Mouse (Mus musculus): Measurements from ENCODE around the gene Leng9. TPM values are rescaled to one million over a fixed set of nuclear protein-coding genes. Genes with fewer than 3 reads are reported as not detected.
A peak's percentile ranks its signal among the peaks of the same experiment; 100 is the strongest.

The Leng9 gene
- polyA plus RNA-seq, 1 experiment: 5.3 TPM

- WGBS: 22% methylated on average over 18 of the region's 18 CpGs
- TF ChIP-seq POLR2A (IDR thresholded peaks at IDR 0.05; ENCODE audit: low read depth, low read length) (peak; percentile 16), CTCF (conservative IDR thresholded peaks at IDR 0.05; ENCODE audit: insufficient read depth, insufficient read length, low read depth, low read length) (no peak)
These were observed 1.6 kb downstream of the Leng9 start for GRCm38 (mm10) chr7:4148341-4149208.

GRCm38 (mm10) chr7:4147836-4148235 is 2.3 kb downstream of the Leng9 start:
- peaks cover 9% of the 10 kb centered on the region; the same call in 1 of the 2 replicates for H3K4me1 ChIP-seq (ENCODE audit: control insufficient read depth, insufficient read depth, low read length)
- no peaks in the 10 kb centered on the region for H3K36me3 ChIP-seq (ENCODE audit: control insufficient read depth, insufficient read depth, low read length)
- no peak for DNase-seq
- TF ChIP-seq CTCF (conservative IDR thresholded peaks at IDR 0.05; ENCODE audit: insufficient read depth, insufficient read length, low read depth, low read length): no peak
- no peak for TF ChIP-seq POLR2A (IDR thresholded peaks at IDR 0.05; ENCODE audit: low read depth, low read length)
- no peak overlapping the region for H3K4me3 ChIP-seq (ENCODE audit: insufficient read depth, low read depth, low read length)
- H3K27me3 ChIP-seq (replicated peaks; ENCODE audit: control insufficient read depth, insufficient read depth, low read length): no peaks in the 10 kb centered on the region
- 60% methylated on average over 4 of the region's 4 CpGs for WGBS
- no peak overlapping the region for H3K27ac ChIP-seq (ENCODE audit: insufficient read depth, low read depth, low read length)

More at GRCm38 (mm10) chr7:4148341-4149208, 1.6 kb downstream of the Leng9 start:
- no peak for DNase-seq
- Histone ChIP-seq H3K4me1 (ENCODE audit: control insufficient read depth, insufficient read depth, low read length) (peaks cover 9% of the 10 kb centered on the region; the same call in 1 of the 2 replicates), H3K4me3 (ENCODE audit: insufficient read depth, low read depth, low read length) (peak overlapping the region; percentile 64), H3K36me3 (ENCODE audit: control insufficient read depth, insufficient read depth, low read length) (no peaks in the 10 kb centered on the region), H3K27ac (ENCODE audit: insufficient read depth, low read depth, low read length) (peak overlapping the region; percentile 98), H3K27me3 (replicated peaks; ENCODE audit: control insufficient read depth, insufficient read depth, low read length) (no peaks in the 10 kb centered on the region)

GRCm38 (mm10) chr7:4147371-4147770 is 2.8 kb downstream of the Leng9 start:
- Histone ChIP-seq H3K36me3 (ENCODE audit: control insufficient read depth, insufficient read depth, low read length) (no peaks in the 10 kb centered on the region), H3K27ac (ENCODE audit: insufficient read depth, low read depth, low read length) (no peak overlapping the region), H3K4me3 (ENCODE audit: insufficient read depth, low read depth, low read length) (no peak overlapping the region), H3K4me1 (ENCODE audit: control insufficient read depth, insufficient read depth, low read length) (peaks cover 9% of the 10 kb centered on the region; the same call in 1 of the 2 replicates), H3K27me3 (replicated peaks; ENCODE audit: control insufficient read depth, insufficient read depth, low read length) (no peaks in the 10 kb centered on the region)
- 67% methylated on average over 20 of the region's 20 CpGs for WGBS
- TF ChIP-seq CTCF (conservative IDR thresholded peaks at IDR 0.05; ENCODE audit: insufficient read depth, insufficient read length, low read depth, low read length): no peak
- no peak for TF ChIP-seq POLR2A (IDR thresholded peaks at IDR 0.05; ENCODE audit: low read depth, low read length)
- no peak for DNase-seq

GRCm38 (mm10) chr7:4146241-4147180 is 3.7 kb downstream of the Leng9 start:
- DNase-seq: no peak
- H3K36me3 ChIP-seq (ENCODE audit: control insufficient read depth, insufficient read depth, low read length): no peaks in the 10 kb centered on the region
- H3K4me1 ChIP-seq (ENCODE audit: control insufficient read depth, insufficient read depth, low read length): peaks cover 9% of the 10 kb centered on the region; the same call in 1 of the 2 replicates
- WGBS: 90% methylated on average over 23 of the region's 23 CpGs
- TF ChIP-seq CTCF (conservative IDR thresholded peaks at IDR 0.05; ENCODE audit: insufficient read depth, insufficient read length, low read depth, low read length) (no peak), POLR2A (IDR thresholded peaks at IDR 0.05; ENCODE audit: low read depth, low read length) (no peak)
- no peaks in the 10 kb centered on the region for H3K27me3 ChIP-seq (replicated peaks; ENCODE audit: control insufficient read depth, insufficient read depth, low read length)
- H3K27ac ChIP-seq (ENCODE audit: insufficient read depth, low read depth, low read length): no peak overlapping the region
- H3K4me3 ChIP-seq (ENCODE audit: insufficient read depth, low read depth, low read length): no peak overlapping the region

- peak; percentile 90 for TF ChIP-seq CTCF (conservative IDR thresholded peaks at IDR 0.05; ENCODE audit: insufficient read depth, insufficient read length, low read depth, low read length)
- no peak for TF ChIP-seq POLR2A (IDR thresholded peaks at IDR 0.05; ENCODE audit: low read depth, low read length)
- peak; percentile 73 for DNase-seq
- H3K4me1 ChIP-seq (ENCODE audit: control insufficient read depth, insufficient read depth, low read length): peaks cover 9% of the 10 kb centered on the region; the same call in 1 of the 2 replicates
- H3K4me3 ChIP-seq (ENCODE audit: insufficient read depth, low read depth, low read length): no peak overlapping the region
- no peaks in the 10 kb centered on the region for H3K36me3 ChIP-seq (ENCODE audit: control insufficient read depth, insufficient read depth, low read length)
- H3K27me3 ChIP-seq (replicated peaks; ENCODE audit: control insufficient read depth, insufficient read depth, low read length): no peaks in the 10 kb centered on the region
- no peak overlapping the region for H3K27ac ChIP-seq (ENCODE audit: insufficient read depth, low read depth, low read length)
- 51% methylated on average over 6 of the region's 6 CpGs for WGBS
These were observed 4.5 kb downstream of the Leng9 start for GRCm38 (mm10) chr7:4145552-4146190.

- no peak for DNase-seq
- Histone ChIP-seq H3K27ac (ENCODE audit: insufficient read depth, low read depth, low read length) (no peak overlapping the region), H3K36me3 (ENCODE audit: control insufficient read depth, insufficient read depth, low read length) (peaks cover under 1% of the 10 kb centered on the region; the same call in 1 of the 2 replicates)
These were observed 5.2 kb downstream of the Leng9 start for GRCm38 (mm10) chr7:4144766-4145551.

More at GRCm38 (mm10) chr7:4144766-4145551, 5.2 kb downstream of the Leng9 start:
- Histone ChIP-seq H3K27me3 (replicated peaks; ENCODE audit: control insufficient read depth, insufficient read depth, low read length) (no peaks in the 10 kb centered on the region), H3K4me3 (ENCODE audit: insufficient read depth, low read depth, low read length) (no peak overlapping the region), H3K4me1 (ENCODE audit: control insufficient read depth, insufficient read depth, low read length) (peaks cover 9% of the 10 kb centered on the region; the same call in 1 of the 2 replicates)
- TF ChIP-seq POLR2A (IDR thresholded peaks at IDR 0.05; ENCODE audit: low read depth, low read length) (no peak), CTCF (conservative IDR thresholded peaks at IDR 0.05; ENCODE audit: insufficient read depth, insufficient read length, low read depth, low read length) (no peak)
- WGBS: 92% methylated on average over 20 of the region's 20 CpGs

Measured in kidney, adult 2 months (tissue).